Mouse (Mus musculus): ENCODE measurements around the gene Emp2.

Emp2 gene

DNA sequence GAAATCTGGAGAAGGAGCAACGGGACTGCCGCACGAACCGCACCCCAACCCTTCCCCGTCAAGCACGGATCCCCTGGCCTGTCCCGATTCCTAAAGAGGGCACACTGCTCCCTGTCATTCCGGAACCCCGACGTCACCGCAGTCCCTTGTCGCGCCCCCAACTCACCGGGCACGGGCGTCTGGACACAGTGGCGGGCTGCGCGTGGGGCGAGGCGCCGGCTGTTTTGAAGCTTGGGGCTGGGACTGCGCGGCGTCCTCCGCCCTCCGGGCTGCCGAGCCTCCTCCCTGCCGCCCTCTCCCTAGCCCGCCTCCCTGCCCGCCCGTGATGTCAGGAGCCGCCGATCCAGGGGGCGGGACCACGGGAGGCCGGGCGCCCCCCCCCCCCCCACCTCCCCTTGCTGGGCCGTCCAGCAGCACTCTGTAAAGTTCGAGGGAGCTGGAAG, at the start of gene Emp2:
Emp2 (minus strand) TSS at position 323 of the 443 bp plus-strand sequence.
- DNase-seq (ENCODE audit: low read depth, low spot score) = peak; percentile 25

DNA sequence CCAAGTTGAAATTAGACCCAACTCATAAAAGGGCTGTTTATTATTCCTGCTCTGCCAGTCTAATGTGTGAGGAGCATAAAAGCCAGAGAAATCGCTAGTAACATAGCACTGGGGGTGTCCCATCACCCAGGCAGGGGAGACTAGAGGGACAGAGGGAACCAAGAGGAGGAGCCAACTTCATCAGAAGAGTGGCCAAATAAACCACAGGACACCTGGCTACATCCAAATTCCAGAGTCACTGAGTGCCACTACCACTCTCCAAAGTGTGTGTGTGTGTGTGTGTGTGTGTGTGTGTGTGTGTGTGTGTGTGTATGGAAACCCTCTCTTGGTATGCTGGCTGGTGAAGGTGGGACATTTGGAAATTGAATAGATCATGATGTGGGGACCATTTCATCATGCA, 49.3 kb upstream of the Emp2 start:
- no peak for DNase-seq (ENCODE audit: low read depth, low spot score)

DNA sequence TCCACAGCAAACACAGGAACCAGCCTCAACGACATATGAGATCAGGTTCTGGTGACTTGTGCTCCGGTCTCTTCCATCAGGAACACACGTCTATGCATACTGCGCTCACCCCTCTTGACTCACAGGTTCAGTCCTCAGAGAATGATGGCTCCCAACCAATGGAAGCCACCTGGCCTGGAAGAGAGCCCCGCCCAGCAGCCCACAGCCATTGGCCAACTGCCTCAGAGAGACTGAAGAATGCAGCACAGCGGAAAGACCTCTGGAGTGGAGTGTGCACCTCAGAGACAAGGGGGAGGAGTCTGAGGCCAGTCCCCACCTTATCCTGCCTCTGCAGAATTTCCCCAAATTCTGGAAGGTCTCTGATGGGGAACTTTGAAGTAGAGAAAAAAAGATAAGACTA, 45.5 kb upstream of the Emp2 start:
- DNase-seq (ENCODE audit: low read depth, low spot score) = no peak

DNA sequence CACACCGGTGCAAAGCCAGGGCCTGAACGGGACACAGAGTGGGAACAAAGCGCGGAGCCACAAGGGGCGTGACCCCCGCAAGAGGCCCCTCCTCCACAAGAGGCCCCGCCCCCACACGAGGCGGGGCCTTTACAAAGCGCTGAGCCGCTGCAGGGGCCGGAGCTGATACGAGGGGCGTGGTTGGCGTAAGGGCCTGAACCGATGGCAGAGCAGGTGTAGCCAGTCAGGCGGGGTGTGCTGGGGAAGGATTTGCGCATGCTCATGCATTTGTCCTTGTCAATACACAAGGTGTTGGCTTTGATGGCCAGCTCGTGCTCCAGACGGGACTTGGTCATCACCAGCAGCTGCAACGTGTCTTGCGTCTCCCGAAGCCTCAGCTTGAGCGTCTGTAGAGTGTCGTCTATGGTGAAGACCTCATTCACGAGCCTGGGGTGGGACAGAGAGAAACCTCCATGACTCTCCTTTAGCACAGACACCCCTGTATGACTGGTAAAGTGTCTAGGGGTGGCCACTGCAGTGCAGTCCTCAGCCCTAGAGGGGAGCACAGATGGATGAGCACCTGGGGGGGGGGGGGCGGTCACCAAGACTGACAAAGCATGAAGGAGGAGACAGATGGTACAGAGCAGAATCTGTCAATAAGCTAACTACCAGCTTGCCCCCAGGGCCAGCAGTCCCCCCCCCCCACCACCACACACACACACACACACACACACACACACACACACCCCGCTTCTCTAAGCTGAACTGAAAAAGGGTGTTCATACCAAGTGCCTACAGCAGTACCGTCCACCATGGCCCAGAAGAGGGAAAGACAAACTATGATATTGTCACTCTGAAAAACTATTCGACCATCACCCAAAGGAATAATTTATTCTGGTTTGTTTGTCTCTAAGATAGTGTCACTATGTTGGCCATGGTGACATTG, 44.5 kb upstream of the Emp2 start:
- peak; percentile 79 for DNase-seq (ENCODE audit: low read depth, low spot score)

DNA sequence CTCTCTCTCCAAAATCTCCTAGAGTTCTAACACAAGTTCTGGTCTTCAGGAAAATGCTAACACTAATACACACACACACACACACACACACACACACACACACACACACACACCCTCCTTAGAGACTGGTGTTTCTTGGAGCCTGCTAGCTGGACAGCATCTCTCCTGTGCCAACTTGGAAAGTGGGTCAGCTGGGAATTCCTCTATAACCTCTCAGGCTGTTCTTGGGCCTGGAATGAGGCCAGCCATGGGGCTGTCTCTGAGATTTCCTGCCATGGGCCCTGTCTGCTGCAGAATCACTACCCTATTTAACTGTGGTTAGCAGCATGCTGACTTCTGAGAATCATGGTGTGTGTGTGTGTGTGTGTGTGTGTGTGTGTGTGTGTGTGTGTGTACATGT, 41.2 kb upstream of the Emp2 start:
- no peak for DNase-seq (ENCODE audit: low read depth, low spot score)

DNA sequence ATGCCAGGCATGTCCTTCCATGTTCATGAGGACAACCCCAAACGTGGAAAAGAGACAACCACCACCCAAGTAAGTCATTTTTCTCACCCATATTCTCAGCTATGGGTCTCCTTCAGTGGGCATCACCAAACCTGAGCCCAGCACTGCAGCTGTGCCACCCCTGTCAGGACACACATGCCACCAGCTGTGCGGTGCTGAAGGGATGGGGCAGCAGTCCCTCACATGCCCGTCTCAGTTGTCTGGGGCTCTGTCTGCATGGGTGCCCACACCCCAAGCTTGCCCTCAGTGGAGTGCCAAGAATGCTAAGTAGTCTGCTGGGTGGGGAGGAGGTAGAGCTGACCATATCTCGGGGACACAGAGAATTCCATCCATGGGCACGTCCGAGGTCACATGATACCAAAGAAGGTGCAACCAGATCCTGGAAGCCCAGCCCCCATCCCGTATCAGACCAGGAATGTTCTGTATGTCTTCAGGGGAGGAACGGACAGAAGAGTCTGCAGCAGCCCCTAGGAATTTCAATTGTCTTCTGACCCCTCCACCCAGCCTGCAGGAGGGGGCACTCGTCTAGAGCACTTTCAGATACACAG, 37.4 kb upstream of the Emp2 start:
- no peak for DNase-seq (ENCODE audit: low read depth, low spot score)

DNA sequence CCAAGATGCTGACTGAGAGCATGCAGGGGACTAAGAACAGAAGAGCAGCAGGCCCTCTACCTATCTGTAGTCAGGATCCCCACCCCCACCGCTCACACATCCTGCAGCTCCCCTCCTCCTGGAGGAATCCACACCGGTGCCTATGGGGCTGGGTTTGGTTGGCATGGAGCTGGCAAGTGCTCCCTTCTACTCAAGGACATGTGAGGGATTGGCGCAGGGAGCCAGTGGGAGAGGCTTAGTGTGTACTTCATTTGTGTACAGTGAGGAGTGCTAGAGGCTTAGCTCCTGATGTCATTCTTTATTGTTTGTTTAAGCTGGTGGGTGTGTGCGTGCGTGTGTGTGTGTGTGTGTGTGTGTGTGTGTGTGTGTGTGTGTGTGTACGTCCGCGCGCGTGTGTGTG, 36.1 kb upstream of the Emp2 start:
- no peak for DNase-seq (ENCODE audit: low read depth, low spot score)

DNA sequence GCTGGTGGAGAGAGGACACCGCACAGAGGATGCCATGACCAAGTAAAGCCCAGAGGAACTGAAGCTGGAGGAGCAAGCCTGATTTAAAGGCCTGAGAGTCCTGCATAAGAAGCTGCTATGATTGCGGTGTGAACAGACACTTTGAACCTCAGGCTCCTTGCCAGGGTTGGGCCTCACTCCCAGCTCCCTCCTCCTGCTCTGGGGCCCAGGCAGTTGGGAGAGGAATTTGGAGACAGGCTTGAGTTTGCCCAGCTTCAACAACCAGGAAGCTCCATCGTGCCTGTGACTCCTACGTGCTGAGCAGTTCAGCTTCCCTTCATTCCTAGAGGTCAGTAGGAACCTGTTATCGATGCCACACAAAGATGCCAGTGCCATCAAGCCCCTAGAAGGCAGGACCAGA, 35.7 kb upstream of the Emp2 start:
- no peak for DNase-seq (ENCODE audit: low read depth, low spot score)

DNA sequence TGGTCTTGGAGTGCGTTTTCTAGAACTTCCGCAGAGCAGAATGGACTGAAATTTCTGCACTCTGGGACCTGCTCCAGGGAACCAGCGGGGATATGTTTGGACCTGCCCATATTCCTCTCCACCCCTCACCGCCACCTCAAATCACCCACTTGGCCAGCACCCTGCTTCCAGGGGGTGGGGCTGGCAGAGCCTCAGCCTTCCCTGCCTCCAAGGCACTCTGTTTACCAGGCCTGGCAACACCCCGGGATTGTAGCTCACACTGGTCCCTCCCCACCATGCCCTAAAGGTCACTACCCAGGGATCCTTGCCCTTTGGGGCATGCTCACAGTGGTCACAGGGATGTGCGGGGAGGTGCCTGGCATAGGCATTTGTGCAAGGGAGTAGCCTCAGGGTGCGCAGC, 33.8 kb upstream of the Emp2 start:
- no peak for DNase-seq (ENCODE audit: low read depth, low spot score)

DNA sequence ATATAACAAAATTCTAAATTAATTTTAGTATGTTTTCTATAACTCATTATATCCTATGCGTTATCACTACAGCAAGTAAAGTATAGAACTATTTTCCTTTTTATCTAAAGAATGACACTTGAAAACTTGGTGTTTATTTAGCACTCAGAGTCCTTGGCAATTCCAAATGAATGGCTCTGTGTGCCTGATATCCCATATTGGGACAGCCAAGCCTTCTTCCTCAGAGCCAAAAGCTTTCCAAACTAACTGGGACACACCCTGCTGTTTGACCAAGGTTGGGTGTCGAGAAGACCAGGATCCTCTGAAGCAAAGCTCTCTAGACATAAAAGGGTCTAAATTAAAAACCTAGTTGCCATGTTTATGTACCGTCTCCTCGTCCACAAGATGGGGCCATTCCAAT, 27.3 kb upstream of the Emp2 start:
- DNase-seq (ENCODE audit: low read depth, low spot score) = no peak

DNA sequence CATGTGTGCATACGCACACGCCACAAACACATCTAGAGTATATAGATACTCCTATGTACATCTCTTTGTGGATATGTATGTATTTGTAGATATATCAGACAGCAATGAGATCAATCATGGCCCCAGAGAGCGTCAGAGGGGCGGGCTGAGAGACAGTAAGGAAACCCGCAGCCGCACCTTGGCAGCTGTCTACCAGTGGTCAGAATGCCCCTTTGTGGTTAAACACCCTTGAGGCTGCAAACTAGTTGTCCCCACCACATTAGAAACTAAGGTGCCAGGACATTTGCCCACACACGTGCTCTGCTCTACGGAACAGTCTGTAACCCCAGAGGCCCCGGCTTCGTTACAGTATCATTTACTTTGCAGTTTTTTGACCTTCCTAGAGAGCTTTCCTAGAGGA, 26.2 kb upstream of the Emp2 start:
- DNase-seq (ENCODE audit: low read depth, low spot score) = no peak

DNA sequence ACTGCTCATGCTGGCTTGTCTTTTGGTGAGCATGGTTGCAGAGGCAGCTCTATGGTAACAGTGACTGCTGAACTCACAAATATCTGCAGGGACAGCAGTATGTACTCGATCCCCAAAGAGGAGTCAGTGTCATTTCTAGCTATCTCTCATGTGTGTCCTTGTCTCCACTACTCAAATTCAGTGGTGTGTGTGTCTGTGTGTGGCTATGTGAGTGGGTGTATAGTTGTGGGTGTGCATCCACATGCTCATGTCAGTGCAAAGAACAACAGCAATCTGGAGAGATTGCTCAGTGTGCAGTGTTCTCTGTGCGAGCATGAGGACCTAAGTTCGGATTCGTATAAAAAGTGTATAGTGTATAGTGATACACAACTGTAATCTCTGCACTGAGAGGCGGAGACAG, 24.8 kb upstream of the Emp2 start:
- DNase-seq (ENCODE audit: low read depth, low spot score) = no peak

DNA sequence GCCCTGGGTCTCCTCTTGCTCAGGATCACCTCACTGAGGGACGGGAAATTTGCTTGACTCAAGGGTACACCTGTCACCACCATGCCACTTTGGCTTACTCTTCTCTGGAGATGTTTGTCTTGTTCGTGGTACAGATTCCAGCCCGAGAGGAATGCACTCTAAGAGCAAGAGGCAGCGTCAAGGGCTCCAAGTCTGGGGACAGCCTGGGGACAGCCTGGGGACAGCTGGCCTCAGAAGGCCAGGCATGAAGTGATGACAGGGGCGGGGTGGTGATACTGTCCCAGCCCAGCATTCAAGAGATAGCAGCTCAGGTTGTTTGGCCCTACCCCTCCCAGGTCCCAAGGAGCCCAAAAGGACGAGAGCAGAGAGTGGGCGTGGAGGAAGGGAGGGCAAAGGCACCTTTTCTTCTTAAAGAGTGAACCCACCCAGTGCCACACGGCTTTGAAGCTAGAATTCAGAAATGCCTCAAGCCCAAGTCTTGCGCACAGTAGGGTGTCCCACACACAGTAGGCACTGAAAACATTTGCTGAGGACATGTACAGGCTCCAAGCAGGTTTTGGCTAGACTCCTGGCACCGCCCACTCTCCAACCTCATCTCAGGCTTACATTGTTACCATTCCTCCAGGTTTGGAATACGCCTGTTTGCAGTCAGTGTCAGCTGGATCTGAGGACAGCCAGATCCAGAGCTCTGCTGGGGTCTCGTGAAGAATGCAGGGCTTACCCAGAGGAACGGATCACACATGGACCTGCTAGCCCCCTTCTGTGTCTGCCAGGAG, 23.8 kb upstream of the Emp2 start:
- DNase-seq (ENCODE audit: low read depth, low spot score) = no peak

DNA sequence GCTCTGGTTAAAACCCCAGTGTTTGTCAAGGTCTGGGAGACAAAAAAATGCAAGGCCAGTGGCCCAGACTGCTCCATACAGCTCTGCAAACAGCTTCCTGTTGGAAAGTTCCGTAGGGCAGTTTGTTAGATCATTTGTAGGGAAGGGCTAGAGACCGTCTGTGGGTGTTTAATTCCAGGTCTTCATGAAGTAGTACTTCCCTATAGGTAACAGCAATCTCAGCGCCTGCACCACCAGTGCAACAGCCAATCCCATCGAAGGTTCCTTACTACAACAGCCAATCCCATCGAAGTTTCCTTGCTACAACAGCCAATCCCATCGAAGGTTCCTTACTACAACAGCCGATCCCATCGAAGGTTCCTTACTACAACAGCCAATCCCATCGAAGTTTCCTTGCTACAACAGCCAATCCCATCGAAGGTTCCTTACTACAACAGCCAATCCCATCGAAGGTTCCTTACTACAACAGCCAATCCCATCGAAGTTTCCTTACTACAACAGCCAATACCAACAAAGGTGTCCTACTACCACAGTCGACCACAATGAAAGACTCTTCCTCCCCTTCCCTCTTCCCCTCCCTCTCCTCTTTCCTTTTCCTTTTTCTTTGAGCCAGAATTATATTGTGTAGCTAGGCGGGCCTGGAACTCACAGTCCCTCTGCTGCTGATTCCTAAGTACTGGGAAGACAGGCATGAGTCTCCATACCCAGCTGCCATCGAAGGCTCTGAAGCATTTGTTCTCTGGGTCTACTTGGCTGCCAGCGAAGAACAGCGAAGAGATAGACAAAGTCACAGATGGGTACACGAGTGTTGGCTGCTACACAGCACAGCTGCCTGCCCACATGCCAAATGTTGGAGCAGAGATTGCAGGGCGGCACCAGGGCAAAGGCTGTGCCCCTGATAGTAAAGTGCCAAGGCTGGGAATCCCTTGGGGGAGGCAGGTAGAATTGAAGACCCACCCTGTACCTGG, 23.0 kb upstream of the Emp2 start:
- no peak for DNase-seq (ENCODE audit: low read depth, low spot score)

DNA sequence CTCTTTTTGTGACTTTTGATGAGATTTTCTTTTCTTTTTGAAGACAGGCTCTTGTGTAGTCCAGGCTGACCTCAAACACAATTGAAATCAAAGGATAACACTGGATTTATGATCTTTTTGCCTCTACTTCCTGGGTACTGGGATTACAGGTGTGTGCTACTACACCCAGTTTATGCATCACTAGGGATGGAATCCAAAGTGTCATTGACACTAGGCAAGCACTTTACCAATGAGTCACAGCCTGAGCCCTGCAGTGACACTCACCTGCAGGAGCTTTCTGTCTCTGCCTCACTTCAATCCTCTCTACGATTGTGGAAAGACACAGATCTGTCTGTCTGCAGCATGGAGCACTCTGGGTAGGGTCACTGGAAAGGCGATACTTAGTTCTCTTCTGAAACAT, 22.2 kb upstream of the Emp2 start:
- DNase-seq (ENCODE audit: low read depth, low spot score) = no peak

DNA sequence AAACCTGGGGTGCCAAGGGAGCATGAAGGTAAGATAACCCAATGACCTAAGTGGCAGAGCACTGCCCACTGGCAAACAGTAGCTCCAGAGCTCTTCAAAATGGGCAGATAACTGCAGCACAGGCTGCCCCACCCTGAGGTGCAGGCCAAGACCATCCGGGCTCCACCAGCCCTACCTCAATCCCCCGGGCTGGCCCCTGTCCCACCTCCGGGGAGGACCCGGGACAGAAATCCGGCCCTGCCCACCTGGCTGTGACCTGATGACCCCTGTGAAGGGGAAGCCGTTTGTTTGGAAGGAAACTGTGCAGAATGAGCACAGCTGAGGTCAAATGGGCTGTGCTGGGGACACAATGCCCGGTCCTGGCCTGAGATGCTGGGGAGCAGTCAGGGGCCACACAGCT, 19.0 kb upstream of the Emp2 start:
- DNase-seq (ENCODE audit: low read depth, low spot score) = no peak

DNA sequence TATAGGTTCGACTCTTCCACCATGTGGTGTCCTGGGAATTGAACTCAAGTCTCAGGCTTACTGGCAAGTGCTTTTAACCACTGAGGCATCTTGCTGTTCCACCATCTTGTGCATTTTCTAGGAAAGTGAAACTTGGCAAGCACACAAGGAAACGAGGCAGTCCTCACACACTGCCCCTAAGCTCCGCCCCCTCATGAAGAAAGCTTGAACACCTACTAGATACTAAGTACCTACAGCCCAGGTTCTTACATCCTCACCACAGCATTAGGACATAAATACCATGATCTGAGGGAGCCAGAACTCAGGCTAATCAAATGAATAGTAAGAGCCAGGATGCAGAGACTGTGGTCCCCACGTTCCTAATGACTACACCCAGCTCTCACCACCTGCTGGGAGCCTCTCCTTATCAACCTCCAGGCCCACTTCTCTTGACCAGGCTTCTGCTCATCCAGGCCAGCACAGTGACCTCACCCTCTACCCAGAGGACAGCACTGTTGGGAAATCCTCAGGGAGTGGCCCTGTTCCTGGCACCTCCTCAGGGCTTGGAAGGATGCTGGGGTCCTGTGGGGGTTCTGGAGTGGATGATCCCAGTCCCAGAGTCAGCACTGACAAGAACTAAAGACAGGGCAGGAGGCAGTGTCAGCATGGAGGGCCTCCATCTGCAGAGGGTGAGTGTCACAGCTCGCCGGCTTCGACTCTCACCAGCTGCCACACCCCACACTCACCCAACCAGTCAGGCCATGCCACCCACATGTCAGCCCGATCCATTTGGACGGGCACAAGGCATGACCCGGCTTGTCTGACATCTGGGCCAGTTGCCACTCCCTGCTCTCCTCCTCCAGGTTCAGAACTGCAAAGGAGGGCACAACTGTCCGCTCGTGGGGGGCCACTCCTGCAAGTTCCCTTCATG, 17.1 kb upstream of the Emp2 start:
- DNase-seq (ENCODE audit: low read depth, low spot score) = no peak

DNA sequence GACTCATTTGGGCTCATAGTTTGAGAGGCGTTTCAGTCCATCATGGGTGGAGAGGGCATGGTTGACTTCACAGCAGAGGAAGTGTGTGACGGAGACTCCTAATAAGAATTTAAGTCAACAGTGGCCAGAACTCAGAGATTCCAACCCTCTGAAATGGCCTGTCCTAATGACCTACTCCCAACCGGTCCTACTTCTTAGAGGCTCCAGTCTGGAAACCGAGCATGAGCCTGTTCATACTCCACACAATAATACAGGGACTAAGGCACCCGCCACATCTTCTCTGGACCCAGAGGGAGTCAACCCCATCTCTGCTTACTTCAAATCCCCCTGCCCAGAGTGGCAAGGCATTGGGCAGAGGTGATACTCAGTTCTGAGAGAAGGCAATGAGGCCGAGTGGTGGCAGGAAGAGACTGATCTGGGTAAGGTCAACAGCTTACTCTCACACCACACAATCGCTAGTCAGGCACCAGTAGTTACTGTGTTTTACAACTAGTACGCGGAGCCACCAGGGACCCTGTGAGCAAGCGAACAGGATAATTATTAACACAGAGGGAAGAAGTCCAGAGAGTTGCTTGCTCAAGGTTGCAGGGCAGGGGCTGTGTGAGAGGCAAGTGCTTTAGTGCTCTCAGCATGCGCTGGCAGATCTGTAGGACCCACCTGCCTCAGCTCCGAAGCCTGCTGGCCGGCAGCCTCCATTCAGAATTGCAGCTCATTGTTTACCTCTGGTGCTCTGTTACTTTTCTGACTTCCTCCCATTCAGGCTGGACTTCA, 14.0 kb upstream of the Emp2 start:
- no peak for DNase-seq (ENCODE audit: low read depth, low spot score)

DNA sequence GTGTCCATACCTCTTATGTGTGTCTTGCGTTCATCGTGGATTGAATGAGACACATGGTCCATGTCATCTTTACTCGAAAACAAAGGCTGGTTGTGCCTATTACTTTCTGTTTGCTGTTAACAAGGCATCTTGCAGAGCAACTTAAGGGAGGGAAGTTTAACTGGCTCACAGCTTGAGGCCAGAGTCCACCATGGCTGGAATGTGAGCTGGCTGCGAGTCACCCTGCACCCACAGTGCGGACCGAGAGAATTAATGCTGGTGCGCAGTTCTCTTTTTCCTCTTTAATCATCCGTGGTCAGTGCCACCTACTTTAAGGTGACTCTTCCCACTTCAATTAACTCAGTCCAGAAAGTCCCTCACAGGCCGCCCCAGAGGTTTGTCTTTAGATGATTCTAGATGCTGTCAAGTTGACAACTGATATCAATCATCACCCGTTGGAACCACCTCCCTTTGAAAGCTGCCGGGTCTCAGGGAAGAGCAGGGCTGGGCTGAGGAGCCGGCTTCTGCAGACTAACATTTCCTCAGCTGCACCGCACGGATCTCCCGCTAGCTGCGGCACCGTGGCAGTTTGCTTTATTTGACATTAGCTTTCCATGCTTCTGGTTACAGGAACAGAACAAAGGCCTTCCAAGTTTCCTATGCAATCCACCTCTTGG, 6.3 kb upstream of the Emp2 start:
- no peak for DNase-seq (ENCODE audit: low read depth, low spot score)
